Mouse (Mus musculus): ENCODE results near the gene Lrrc3b. TPM values are rescaled to one million over a fixed set of nuclear protein-coding genes. Genes with fewer than 3 reads are reported as not detected.
A peak's percentile ranks its signal among the peaks of the same experiment; 100 is the strongest.

The Lrrc3b gene
- total and polyA plus RNA-seq, 2 experiments from 2014 or later = 12.4 to 15.0 TPM

GRCm38 (mm10) chr14:15372985-15373384 is 65.8 kb downstream of the Lrrc3b start:
- TF ChIP-seq CTCF (IDR thresholded peaks at IDR 0.05; ENCODE audit: low read depth) (no peak), EP300 (IDR thresholded peaks at IDR 0.05; ENCODE audit: low read depth) (no peak)
- Histone ChIP-seq H3K36me3 (replicated peaks; ENCODE audit: control insufficient read depth, insufficient read depth, low read length) (no peaks in the 10 kb centered on the region), H3K9me3 (replicated peaks; ENCODE audit: control insufficient read depth, low read length) (no peaks in the 10 kb centered on the region), H3K4me3 (ENCODE audit: low read depth, low read length) (no peak overlapping the region), H3K9ac (replicated peaks; ENCODE audit: low read depth, low read length) (no peak overlapping the region), H3K4me1 (ENCODE audit: control insufficient read depth, insufficient read depth) (peaks cover 16% of the 10 kb centered on the region; the same call in 1 of the 2 replicates), H3K27me3 (ENCODE audit: control insufficient read depth, insufficient read depth, low read length) (no peaks in the 10 kb centered on the region), H3K27ac (ENCODE audit: low read depth) (no peak overlapping the region), H3K4me2 (ENCODE audit: low read depth, low read length) (no peak overlapping the region)
- 11% methylated on average over 1 of the region's 1 CpGs for WGBS
- peak; percentile 14 for DNase-seq (ENCODE audit: low spot score)
- ATAC-seq (ENCODE audit: insufficient read depth, low read depth) = 0 out of 2 replicates have a peak, but pooled peaks have one; percentile 33

DNA sequence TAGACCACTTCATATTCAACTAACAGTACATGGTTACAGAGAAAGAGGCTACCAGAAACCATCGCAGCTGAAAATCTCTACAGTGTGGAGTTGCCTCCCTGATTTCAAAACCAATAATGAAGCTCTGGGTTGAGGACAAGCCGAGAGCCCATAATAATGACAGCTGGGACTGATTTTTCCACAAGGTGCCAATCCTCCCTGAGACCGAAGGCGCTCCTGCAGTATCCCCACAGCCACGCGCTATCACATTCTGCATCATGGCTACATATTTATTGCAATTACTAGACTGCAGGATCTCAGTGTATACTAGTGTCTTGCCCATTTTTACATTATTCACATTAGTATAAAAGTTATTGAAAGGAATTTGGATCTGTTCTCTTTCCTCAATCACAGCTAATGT is 73.7 kb downstream of the Lrrc3b start:
- no peaks in the 10 kb centered on the region for H3K36me3 ChIP-seq (replicated peaks; ENCODE audit: control insufficient read depth, insufficient read depth, low read length)
- WGBS = 90% methylated on average over 6 of the region's 6 CpGs
- ATAC-seq (ENCODE audit: insufficient read depth, low read depth) (no peak), DNase-seq (ENCODE audit: low spot score) (no peak)
- H3K9me3 ChIP-seq (replicated peaks; ENCODE audit: control insufficient read depth, low read length) = no peaks in the 10 kb centered on the region
- no peak overlapping the region for H3K4me3 ChIP-seq (ENCODE audit: low read depth, low read length)
- H3K27ac ChIP-seq (ENCODE audit: low read depth) = no peak overlapping the region
- no peaks in the 10 kb centered on the region for H3K27me3 ChIP-seq (ENCODE audit: control insufficient read depth, insufficient read depth, low read length)
- H3K4me1 ChIP-seq (ENCODE audit: control insufficient read depth, insufficient read depth) = no peaks in the 10 kb centered on the region
- no peak overlapping the region for H3K9ac ChIP-seq (replicated peaks; ENCODE audit: low read depth, low read length)
- no peak for TF ChIP-seq CTCF (IDR thresholded peaks at IDR 0.05; ENCODE audit: low read depth)
- TF ChIP-seq EP300 (IDR thresholded peaks at IDR 0.05; ENCODE audit: low read depth) = no peak
- H3K4me2 ChIP-seq (ENCODE audit: low read depth, low read length) = no peak overlapping the region

DNA sequence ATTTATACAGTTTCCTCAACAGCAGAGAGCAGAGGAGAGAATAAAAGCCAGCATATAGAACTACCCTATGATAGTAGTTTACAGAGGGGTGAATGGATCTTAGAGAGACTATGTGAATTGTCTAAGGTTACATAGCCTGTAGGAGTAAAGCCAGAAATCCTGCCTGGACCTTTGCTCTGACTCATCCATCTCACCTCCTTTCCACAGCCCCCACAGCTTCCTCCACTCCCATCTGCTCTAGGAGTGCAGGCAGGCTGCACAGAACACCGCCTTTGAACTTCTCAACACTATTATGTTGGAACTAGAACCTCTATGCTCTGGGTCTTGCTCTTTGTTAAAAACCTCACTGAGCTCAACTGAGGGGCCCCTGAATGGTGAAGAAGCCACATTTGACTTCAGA is 78.9 kb downstream of the Lrrc3b start:
- WGBS = 73% methylated on average over 1 of the region's 1 CpGs
- DNase-seq (ENCODE audit: low spot score) (no peak), ATAC-seq (ENCODE audit: insufficient read depth, low read depth) (no peak)
- Histone ChIP-seq H3K27ac (ENCODE audit: low read depth) (no peak overlapping the region), H3K4me3 (ENCODE audit: low read depth, low read length) (no peak overlapping the region), H3K4me2 (ENCODE audit: low read depth, low read length) (no peak overlapping the region), H3K27me3 (ENCODE audit: control insufficient read depth, insufficient read depth, low read length) (no peaks in the 10 kb centered on the region), H3K9me3 (replicated peaks; ENCODE audit: control insufficient read depth, low read length) (no peaks in the 10 kb centered on the region), H3K36me3 (replicated peaks; ENCODE audit: control insufficient read depth, insufficient read depth, low read length) (no peaks in the 10 kb centered on the region), H3K9ac (replicated peaks; ENCODE audit: low read depth, low read length) (no peak overlapping the region), H3K4me1 (ENCODE audit: control insufficient read depth, insufficient read depth) (no peaks in the 10 kb centered on the region)
- no peak for TF ChIP-seq CTCF (IDR thresholded peaks at IDR 0.05; ENCODE audit: low read depth)
- no peak for TF ChIP-seq EP300 (IDR thresholded peaks at IDR 0.05; ENCODE audit: low read depth)

DNA sequence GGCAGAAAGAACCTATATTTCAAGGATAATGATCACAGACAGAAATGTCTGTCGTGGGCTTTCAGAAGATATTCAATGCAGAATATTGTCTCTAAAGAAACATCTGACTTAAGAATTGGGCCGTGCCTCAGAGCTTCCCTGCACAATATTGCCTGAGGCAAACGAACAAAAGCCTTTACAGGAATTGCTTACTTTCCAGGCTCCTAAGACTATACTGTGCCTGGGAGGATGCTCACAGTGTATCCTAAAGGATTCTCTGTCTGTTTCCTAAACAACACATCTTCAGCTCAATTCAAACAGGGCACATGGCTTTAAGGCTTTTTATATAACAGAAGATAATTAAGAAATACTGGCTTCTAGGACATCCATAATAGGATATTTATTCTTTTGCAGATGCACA is 79.7 kb downstream of the Lrrc3b start:
- H3K4me3 ChIP-seq (ENCODE audit: low read depth, low read length) = no peak overlapping the region
- WGBS = 85% methylated on average over 3 of the region's 3 CpGs
- H3K4me1 ChIP-seq (ENCODE audit: control insufficient read depth, insufficient read depth) = no peaks in the 10 kb centered on the region
- DNase-seq (ENCODE audit: low spot score) = no peak
- no peaks in the 10 kb centered on the region for H3K36me3 ChIP-seq (replicated peaks; ENCODE audit: control insufficient read depth, insufficient read depth, low read length)
- no peak overlapping the region for H3K27ac ChIP-seq (ENCODE audit: low read depth)
- ATAC-seq (ENCODE audit: insufficient read depth, low read depth) = no peak
- H3K4me2 ChIP-seq (ENCODE audit: low read depth, low read length) = no peak overlapping the region
- no peak for TF ChIP-seq EP300 (IDR thresholded peaks at IDR 0.05; ENCODE audit: low read depth)
- no peak for TF ChIP-seq CTCF (IDR thresholded peaks at IDR 0.05; ENCODE audit: low read depth)
- no peak overlapping the region for H3K9ac ChIP-seq (replicated peaks; ENCODE audit: low read depth, low read length)
- no peaks in the 10 kb centered on the region for H3K27me3 ChIP-seq (ENCODE audit: control insufficient read depth, insufficient read depth, low read length)
- no peaks in the 10 kb centered on the region for H3K9me3 ChIP-seq (replicated peaks; ENCODE audit: control insufficient read depth, low read length)

GRCm38 (mm10) chr14:15355512-15355911 is 83.3 kb downstream of the Lrrc3b start:
- ATAC-seq (ENCODE audit: insufficient read depth, low read depth) = no peak
- Histone ChIP-seq H3K4me3 (ENCODE audit: low read depth, low read length) (no peak overlapping the region), H3K36me3 (replicated peaks; ENCODE audit: control insufficient read depth, insufficient read depth, low read length) (no peaks in the 10 kb centered on the region), H3K9ac (replicated peaks; ENCODE audit: low read depth, low read length) (no peak overlapping the region), H3K9me3 (replicated peaks; ENCODE audit: control insufficient read depth, low read length) (no peaks in the 10 kb centered on the region), H3K27ac (ENCODE audit: low read depth) (no peak overlapping the region), H3K4me2 (ENCODE audit: low read depth, low read length) (no peak overlapping the region), H3K4me1 (ENCODE audit: control insufficient read depth, insufficient read depth) (no peaks in the 10 kb centered on the region), H3K27me3 (ENCODE audit: control insufficient read depth, insufficient read depth, low read length) (no peaks in the 10 kb centered on the region)
- WGBS = 18% methylated on average over 3 of the region's 3 CpGs
- DNase-seq (ENCODE audit: low spot score) = peak; percentile 45
- TF ChIP-seq CTCF (IDR thresholded peaks at IDR 0.05; ENCODE audit: low read depth) (peak; percentile 91), EP300 (IDR thresholded peaks at IDR 0.05; ENCODE audit: low read depth) (no peak)

GRCm38 (mm10) chr14:15354299-15354698 is 84.5 kb downstream of the Lrrc3b start:
- H3K36me3 ChIP-seq (replicated peaks; ENCODE audit: control insufficient read depth, insufficient read depth, low read length) = no peaks in the 10 kb centered on the region
- DNase-seq (ENCODE audit: low spot score) = no peak
- WGBS = 10% methylated on average over 5 of the region's 5 CpGs

More at GRCm38 (mm10) chr14:15354299-15354698, 84.5 kb downstream of the Lrrc3b start:
- Histone ChIP-seq H3K4me3 (ENCODE audit: low read depth, low read length) (no peak overlapping the region), H3K9me3 (replicated peaks; ENCODE audit: control insufficient read depth, low read length) (no peaks in the 10 kb centered on the region), H3K27ac (ENCODE audit: low read depth) (no peak overlapping the region), H3K4me1 (ENCODE audit: control insufficient read depth, insufficient read depth) (no peaks in the 10 kb centered on the region), H3K9ac (replicated peaks; ENCODE audit: low read depth, low read length) (no peak overlapping the region), H3K27me3 (ENCODE audit: control insufficient read depth, insufficient read depth, low read length) (no peaks in the 10 kb centered on the region), H3K4me2 (ENCODE audit: low read depth, low read length) (no peak overlapping the region)
- TF ChIP-seq CTCF (IDR thresholded peaks at IDR 0.05; ENCODE audit: low read depth) (no peak), EP300 (IDR thresholded peaks at IDR 0.05; ENCODE audit: low read depth) (no peak)
- no peak for ATAC-seq (ENCODE audit: insufficient read depth, low read depth)

All from heart, postnatal 0 days (tissue).